Mouse (Mus musculus) myocyte (in vitro differentiated cells): ENCODE measurements around the gene Spock1.

Experiments
- CEBPB ChIP-seq: IDR thresholded peaks from 2 replicates; pipeline ENCODE4 v1.6.1; 2011; ENCODE audit warnings: mild to moderate bottlenecking, moderate library complexity; ENCODE audit not compliant: poor library complexity, insufficient read depth, severe bottlenecking
- E2F4 ChIP-seq: IDR thresholded peaks from one replicate; pipeline ENCODE4 v1.6.1; 2011; ENCODE audit warnings: mild to moderate bottlenecking, control low read depth, moderate library complexity; ENCODE audit not compliant: insufficient read depth
- MAX ChIP-seq: IDR thresholded peaks from one replicate; pipeline ENCODE4 v1.6.1; 2011; ENCODE audit warnings: low read depth, mild to moderate bottlenecking, control low read depth
- MYOG ChIP-seq, 3 experiments: IDR thresholded peaks; one replicate each; pipeline ENCODE4 v1.6.1; 2011; ENCODE audit warnings: control low read depth in 2 of 3, low read depth in 2 of 3, mild to moderate bottlenecking in 2 of 3; ENCODE audit not compliant: insufficient read length in 2 of 3, control insufficient read depth in 1 of 3, insufficient read depth in 1 of 3
- POLR2A ChIP-seq: IDR thresholded peaks from one replicate; pipeline ENCODE4 v1.6.1; 2011; ENCODE audit warnings: low read depth, mild to moderate bottlenecking, control low read depth, moderate library complexity; ENCODE audit not compliant: insufficient read length
- POLR2AphosphoS2 ChIP-seq: IDR thresholded peaks from one replicate; pipeline ENCODE4 v1.6.1; 2011; ENCODE audit warnings: low read depth, control low read depth; ENCODE audit not compliant: insufficient read length
- TCF12 ChIP-seq: IDR thresholded peaks from one replicate; pipeline ENCODE4 v1.6.1; 2011; ENCODE audit warnings: mild to moderate bottlenecking, control low read depth; ENCODE audit not compliant: poor library complexity, insufficient read depth, severe bottlenecking
- TCF3 ChIP-seq: IDR thresholded peaks from one replicate; pipeline ENCODE4 v1.6.1; 2011; ENCODE audit warnings: low read depth, control low read depth; ENCODE audit not compliant: insufficient read length
- USF1 ChIP-seq: IDR thresholded peaks from one replicate; pipeline ENCODE4 v1.6.1; 2011; ENCODE audit warnings: low read depth, mild to moderate bottlenecking, control low read depth, moderate library complexity

GRCm38 (mm10) chr13:57476700-57477099, 431.4 kb downstream of the Spock1 start:
- TF ChIP-seq E2F4 (no peak), CEBPB (no peak), TCF3 (no peak), USF1 (no peak), MAX (no peak), POLR2A (no peak), POLR2AphosphoS2 (no peak), MYOG (IDR thresholded peaks at IDR 0.05; ENCODE audit: control insufficient read depth in 1 of 3, insufficient read depth in 1 of 3, insufficient read length in 2 of 3, low read depth in 2 of 3) (no peak), TCF12 (no peak)
